Mouse (Mus musculus): ENCODE data around the gene Pithd1.

Pithd1 gene

GRCm38 (mm10) chr4:135961709-135962108, 25.4 kb downstream of the Pithd1 start:
- in situ Hi-C loops (cut with MboI) = no loop called here

DNA sequence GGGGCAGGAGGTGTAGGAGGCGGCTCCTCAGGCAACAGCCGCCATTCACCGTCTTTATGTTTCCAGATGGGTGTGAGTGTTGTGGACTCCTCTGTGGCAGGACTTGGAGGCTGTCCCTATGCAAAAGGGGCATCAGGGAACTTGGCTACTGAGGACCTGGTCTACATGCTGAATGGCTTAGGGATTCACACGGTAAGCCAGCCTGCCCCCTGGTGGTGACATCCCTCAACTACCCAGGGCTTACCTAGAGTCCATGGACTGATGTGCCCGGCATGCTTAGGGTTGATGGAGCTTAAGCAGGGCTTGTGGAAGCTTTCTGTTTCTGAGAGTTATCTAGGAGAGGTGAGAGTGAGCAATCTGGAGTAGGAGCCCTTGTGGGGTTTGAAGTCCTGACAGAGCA, 26.3 kb downstream of the Pithd1 start:
- in situ Hi-C loops (cut with MboI) = no loop called here

- in situ Hi-C loops (cut with MboI) = no loop called here
Measured at GRCm38 (mm10) chr4:135958354-135958753, 28.7 kb downstream of the Pithd1 start.

GRCm38 (mm10) chr4:135955886-135956285, 31.2 kb downstream of the Pithd1 start:
- in situ Hi-C loops (cut with MboI) = no loop called here

GRCm38 (mm10) chr4:135954241-135954640, 32.8 kb downstream of the Pithd1 start:
- in situ Hi-C loops (cut with MboI) = no loop called here

GRCm38 (mm10) chr4:135953179-135953578, 33.9 kb downstream of the Pithd1 start:
- in situ Hi-C loops (cut with MboI) = no loop called here

GRCm38 (mm10) chr4:135951505-135951904, 35.6 kb downstream of the Pithd1 start:
- in situ Hi-C loops (cut with MboI) = no loop called here

- in situ Hi-C loops (cut with MboI) = no loop called here
Measured at GRCm38 (mm10) chr4:135950365-135950764, 36.7 kb downstream of the Pithd1 start.

DNA sequence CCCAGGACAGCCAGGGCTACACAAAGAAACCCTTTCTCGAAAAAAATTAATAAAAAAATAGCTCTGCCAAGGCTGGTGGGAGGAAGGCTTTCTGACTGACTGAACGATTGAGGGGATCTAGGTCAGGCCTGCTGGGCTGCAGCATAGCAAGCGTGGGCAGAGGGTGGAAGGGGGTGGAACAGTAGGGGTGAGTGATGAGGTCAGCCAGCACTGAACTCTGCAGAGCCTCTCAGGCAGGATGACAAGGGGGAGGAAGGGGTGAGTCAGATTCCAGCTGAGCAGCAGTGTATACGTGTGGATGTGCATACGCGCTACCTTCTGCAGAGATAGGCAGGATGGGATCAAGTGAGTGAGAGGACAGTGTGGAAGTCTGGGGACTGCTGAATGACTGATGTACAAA, 37.2 kb downstream of the Pithd1 start:
- in situ Hi-C loops (cut with MboI) = loop anchor here (10.0 kb wide), 1 partner anchor 145 kb away; no protein-coding TSS in a partner anchor

- in situ Hi-C loops (cut with MboI) = loop anchor here (10.0 kb wide), 1 partner anchor 145 kb away; no protein-coding TSS in a partner anchor
Measured at GRCm38 (mm10) chr4:135949475-135949874, 37.6 kb downstream of the Pithd1 start.

DNA sequence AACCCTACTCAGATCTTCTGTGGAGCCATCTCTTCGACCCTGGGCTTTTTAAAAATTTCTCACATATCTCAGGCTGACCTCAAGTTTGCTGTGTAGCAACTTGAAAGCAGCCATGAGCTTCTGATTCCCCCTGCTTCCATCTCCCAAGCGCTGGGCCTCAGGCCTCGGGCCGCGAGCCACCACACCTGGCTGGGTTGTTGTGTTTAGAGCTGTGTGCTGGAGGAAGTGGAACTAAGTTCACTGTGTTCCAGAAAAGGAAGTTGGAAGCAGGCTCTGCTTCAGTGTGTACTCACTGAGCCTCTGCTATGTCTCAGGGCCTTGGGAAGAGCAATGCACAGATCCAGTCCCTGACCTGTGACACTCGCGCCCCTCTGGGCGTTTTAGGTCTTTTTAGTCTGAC, 38.9 kb downstream of the Pithd1 start:
- in situ Hi-C loops (cut with MboI) = loop anchor here (10.0 kb wide), 1 partner anchor 143 kb away; no protein-coding TSS in a partner anchor

- in situ Hi-C loops (cut with MboI) = loop anchor here (10.0 kb wide), 1 partner anchor 142 kb away; no protein-coding TSS in a partner anchor
Measured at GRCm38 (mm10) chr4:135946659-135947301, 40.3 kb downstream of the Pithd1 start.

DNA sequence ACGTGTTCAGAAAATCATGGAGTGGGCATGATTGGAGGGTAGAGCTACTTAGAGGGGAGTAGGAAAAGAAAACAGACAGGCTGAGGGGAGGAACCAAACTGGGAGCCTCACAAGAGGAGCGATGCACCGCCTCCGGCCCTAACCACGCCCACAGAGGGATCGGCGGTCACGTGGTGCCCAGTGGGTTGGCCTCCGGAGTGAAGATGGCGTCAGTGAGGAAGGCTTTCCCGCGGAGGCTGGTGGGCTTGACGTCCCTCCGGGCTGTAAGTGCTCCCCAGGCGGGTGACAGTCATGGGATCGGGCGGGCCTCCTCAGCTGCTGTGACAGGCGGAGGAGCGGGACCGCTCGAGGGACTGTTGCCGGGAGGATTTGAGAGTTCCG, 40.8 kb downstream of the Pithd1 start, which contains the start of gene Hmgcl:
Hmgcl (plus strand) TSS at position 171 of the 381 bp plus-strand sequence.
- in situ Hi-C loops (cut with MboI) = loop anchor here (10.0 kb wide), 1 partner anchor 141 kb away; no protein-coding TSS in a partner anchor

DNA sequence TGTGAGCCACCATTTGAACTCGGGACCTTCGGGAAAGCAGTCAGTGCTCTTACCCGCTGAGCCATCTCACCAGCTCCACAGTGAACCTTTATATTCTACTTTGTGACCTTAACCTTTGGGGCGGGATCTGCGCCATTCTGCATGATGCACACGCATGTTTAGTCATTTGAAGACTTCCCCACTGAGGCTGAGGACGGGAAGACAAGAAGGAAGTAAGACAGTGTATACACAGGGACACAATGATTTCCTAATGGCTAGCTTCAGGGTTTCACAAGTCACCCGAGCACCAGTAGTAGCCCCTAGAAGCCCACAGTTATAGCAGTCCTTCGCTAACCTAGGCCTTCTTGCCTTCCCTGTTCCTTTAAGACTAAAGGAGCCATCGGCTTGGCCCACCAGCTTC, 41.4 kb downstream of the Pithd1 start:
- in situ Hi-C loops (cut with MboI) = loop anchor here (10.0 kb wide), 1 partner anchor 141 kb away; no protein-coding TSS in a partner anchor

- in situ Hi-C loops (cut with MboI) = loop anchor here (10.0 kb wide), 1 partner anchor 139 kb away; no protein-coding TSS in a partner anchor
Measured at GRCm38 (mm10) chr4:135943389-135943788, 43.7 kb downstream of the Pithd1 start.

- in situ Hi-C loops (cut with MboI) = loop anchor here (10.0 kb wide), 1 partner anchor 137 kb away; no protein-coding TSS in a partner anchor
Measured at GRCm38 (mm10) chr4:135942193-135942592, 44.9 kb downstream of the Pithd1 start.

GRCm38 (mm10) chr4:135941026-135941425, 46.0 kb downstream of the Pithd1 start:
- in situ Hi-C loops (cut with MboI) = loop anchor here (10.0 kb wide), 1 partner anchor 136 kb away; no protein-coding TSS in a partner anchor

GRCm38 (mm10) chr4:135938858-135939257, 48.2 kb downstream of the Pithd1 start:
- in situ Hi-C loops (cut with MboI) = no loop called here

DNA sequence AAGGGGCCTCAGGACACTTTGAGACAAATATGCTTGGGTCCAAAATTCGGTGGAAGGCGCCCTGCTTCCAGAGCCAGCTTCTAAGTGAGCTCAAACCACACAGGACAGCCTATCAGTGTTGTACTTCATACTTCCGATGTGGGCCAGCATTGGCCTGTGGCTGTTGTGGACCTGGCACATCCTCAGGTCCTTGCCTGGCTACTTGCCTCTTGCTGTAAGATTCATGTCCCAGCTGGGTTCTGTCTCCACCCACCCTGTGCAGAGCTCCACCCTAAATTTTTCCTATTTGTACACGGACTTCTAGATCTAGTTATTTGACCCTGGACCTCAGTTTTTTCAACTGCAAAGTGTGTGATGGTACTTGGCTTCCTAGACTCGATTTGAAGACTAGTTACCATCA, 51.6 kb downstream of the Pithd1 start:
- in situ Hi-C loops (cut with MboI) = no loop called here

DNA sequence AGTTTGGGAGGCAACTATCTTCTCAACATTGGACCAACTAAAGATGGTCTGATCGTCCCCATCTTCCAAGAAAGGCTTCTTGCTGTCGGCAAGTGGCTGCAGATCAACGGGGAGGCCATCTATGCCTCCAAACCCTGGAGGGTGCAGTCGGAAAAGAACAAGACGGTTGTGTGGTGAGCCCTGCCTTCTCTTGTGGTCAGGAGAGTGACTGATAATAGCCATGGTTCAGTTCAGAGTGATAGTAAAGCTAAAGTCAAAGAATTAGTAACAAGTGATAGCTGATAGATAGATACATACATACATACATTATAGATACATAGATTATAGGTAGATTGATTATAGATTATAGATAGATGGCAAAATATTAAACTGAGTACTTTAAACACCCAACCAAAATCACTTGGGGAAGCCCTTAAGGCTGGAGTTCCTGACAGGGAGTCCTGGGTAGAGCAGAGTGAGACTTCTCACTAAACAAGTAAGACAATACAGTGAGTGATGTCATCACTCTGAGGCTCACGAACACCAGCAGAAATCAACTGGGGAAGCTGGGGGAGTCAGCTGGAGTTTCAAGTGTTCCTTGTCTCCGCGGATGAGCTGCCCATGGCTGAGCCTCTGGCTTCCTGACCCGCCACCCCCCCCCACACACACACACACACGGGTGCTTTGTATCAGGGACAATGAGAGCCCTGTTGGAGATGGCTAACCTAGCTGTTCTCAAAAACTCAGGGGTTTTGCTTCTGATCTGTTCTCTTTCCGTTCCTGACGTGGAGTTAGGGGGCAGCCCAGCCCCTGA, 52.2 kb downstream of the Pithd1 start:
- in situ Hi-C loops (cut with MboI) = no loop called here

DNA sequence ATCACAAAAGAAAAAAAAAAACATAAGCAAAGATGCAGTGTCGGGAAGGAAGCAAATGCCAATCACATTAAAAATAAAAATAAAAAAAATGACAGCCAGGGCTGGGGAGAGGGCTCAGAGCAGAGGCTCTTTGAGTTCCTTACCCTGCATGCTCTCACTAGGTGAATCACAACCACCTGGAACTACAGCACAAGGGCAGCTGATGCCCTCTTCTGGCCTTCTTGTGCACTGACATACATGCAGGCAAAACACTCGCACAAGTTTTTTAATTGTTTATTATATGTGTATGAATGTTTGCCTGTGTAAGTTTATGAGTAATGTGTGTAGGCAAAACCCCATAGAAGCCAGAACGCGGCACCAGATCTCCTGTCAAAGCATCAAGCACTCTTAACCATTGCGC, 55.2 kb downstream of the Pithd1 start:
- in situ Hi-C loops (cut with MboI) = no loop called here

DNA sequence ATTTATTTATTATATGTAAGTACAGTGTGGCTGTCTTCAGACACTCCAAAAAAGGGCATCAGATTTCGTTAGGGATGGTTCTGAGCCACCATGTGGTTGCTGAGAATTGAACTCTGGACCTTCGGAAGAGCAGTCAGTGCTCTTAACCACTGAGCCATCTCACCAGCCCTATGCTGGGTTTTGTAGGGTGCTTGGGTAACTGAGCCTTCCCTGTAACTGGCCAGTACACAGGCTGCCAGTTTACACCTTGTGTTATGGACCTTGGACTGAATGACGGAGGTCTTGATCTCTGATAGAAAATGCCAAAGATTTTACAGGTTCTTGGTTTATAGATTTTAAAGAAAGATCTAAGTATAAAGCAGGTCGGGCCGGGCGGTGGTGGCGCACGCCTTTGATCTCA, 56.8 kb downstream of the Pithd1 start:
- in situ Hi-C loops (cut with MboI) = no loop called here

DNA sequence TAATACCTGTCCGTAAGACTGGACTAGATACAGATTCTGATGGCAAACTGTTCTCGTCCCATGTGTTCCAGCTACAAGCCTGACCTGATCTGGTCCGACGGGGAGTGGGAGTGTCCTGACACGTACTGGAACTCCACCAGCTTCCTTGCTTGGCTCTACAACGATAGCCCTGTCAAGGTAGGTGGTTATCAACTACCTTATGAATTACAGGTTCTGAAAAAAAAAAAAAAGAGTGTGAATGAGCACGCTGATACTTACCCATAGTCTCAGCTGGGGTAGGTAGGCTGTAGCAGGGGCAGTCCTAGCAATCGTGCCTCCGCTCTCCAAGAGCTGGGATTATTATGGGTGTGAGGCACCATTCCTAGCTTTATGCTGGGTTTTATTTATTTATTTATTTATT, 57.2 kb downstream of the Pithd1 start:
- in situ Hi-C loops (cut with MboI) = loop anchor here (5.0 kb wide), 1 partner anchor 38 kb away; no protein-coding TSS in a partner anchor
